Mouse (Mus musculus) MEL (cell line): ENCODE results near the gene Nkg7. TPM values are rescaled to one million over a fixed set of nuclear protein-coding genes. Genes with fewer than 3 reads are reported as not detected.

Experiments used
- polyA plus RNA-seq, 2 experiments: library from polyadenylated mRNA; stranded (reverse) in 1 of 2; unstranded in 1 of 2; fragments of >175 nt in 1 of 2; fragments of >200 nt in 1 of 2; gene quantifications; 2 replicates each; pipeline versions ENCODE4 v1.2.1 to v1.2.4; 2012; ENCODE audit warnings: low replicate concordance in 2 of 2, low read depth in 1 of 2; ENCODE audit not compliant: insufficient read length in 2 of 2, insufficient read depth in 1 of 2, missing spikeins in 1 of 2
- total RNA-seq: library from RNA; depleted of rRNA; stranded (reverse); fragments of 300-350 nt; gene quantifications from 2 replicates; pipeline ENCODE4 v1.2.3, GENCODE M21; 2012; rRNA removed

The Nkg7 gene
- total and polyA plus RNA-seq, 3 experiments: not detected

Other genes starting within 250 kb of the Nkg7 start
- 10.5 and 11.7 TPM in 2 replicates for gene Zfp715, start 123.8 kb upstream of the Nkg7 start, total RNA-seq
- gene Zfp715, start 123.8 kb upstream of the Nkg7 start, polyA plus RNA-seq: 1 to 10 TPM in 1 of 2 experiments, not detected in 1; 8.3 TPM
- 22.6 and 22.7 TPM in 2 replicates for gene Siglecf, start 85.7 kb upstream of the Nkg7 start, total RNA-seq
- 10 to 100 TPM in 1 of 2 experiments, not detected in 1; 26.7 TPM for gene Siglecf, start 85.7 kb upstream of the Nkg7 start, polyA plus RNA-seq
- gene Siglecg, start 28.9 kb upstream of the Nkg7 start, total RNA-seq: not detected in 2 replicates
- not detected for gene Siglecg, start 28.9 kb upstream of the Nkg7 start, polyA plus RNA-seq
- gene Lim2, start 9.4 kb upstream of the Nkg7 start, total RNA-seq: not detected in 2 replicates
- gene Lim2, start 9.4 kb upstream of the Nkg7 start, polyA plus RNA-seq: not detected
- not detected in 2 replicates for gene Cldnd2, start 3.7 kb downstream of the Nkg7 start, total RNA-seq
- gene Cldnd2, start 3.7 kb downstream of the Nkg7 start, polyA plus RNA-seq: not detected
- gene Etfb, start 7.0 kb downstream of the Nkg7 start, total RNA-seq: 174 and 177 TPM in 2 replicates
- 100 to 1,000 TPM in 1 of 2 experiments, not detected in 1; 186 TPM for gene Etfb, start 7.0 kb downstream of the Nkg7 start, polyA plus RNA-seq
- gene Gm45233, start 7.1 kb downstream of the Nkg7 start, total RNA-seq: not detected in 2 replicates
- gene Gm45233, start 7.1 kb downstream of the Nkg7 start, polyA plus RNA-seq: under 1 TPM in 1 of 2 experiments, not detected in 1; 0.42 TPM
- 0.08 and 0.10 TPM in 2 replicates for gene Vsig10l, start 26.1 kb downstream of the Nkg7 start, total RNA-seq
- gene Vsig10l, start 26.1 kb downstream of the Nkg7 start, polyA plus RNA-seq: under 1 TPM in 1 of 2 experiments, not detected in 1; 0.65 TPM
- not detected in 2 replicates for gene Iglon5, start 53.0 kb downstream of the Nkg7 start, total RNA-seq
- gene Iglon5, start 53.0 kb downstream of the Nkg7 start, polyA plus RNA-seq: not detected
- gene 4931406B18Rik, start 68.9 kb downstream of the Nkg7 start, total RNA-seq: not detected in 2 replicates
- gene 4931406B18Rik, start 68.9 kb downstream of the Nkg7 start, polyA plus RNA-seq: not detected
- not detected in 2 replicates for gene Cd33, start 107.4 kb downstream of the Nkg7 start, total RNA-seq
- gene Cd33, start 107.4 kb downstream of the Nkg7 start, polyA plus RNA-seq: not detected
- not detected in 2 replicates for gene Zfp658, start 125.2 kb downstream of the Nkg7 start, total RNA-seq
- gene Zfp658, start 125.2 kb downstream of the Nkg7 start, polyA plus RNA-seq: not detected
- gene Zfp719, start 142.5 kb downstream of the Nkg7 start, total RNA-seq: 3.6 and 5.5 TPM in 2 replicates
- gene Zfp719, start 142.5 kb downstream of the Nkg7 start, polyA plus RNA-seq: 1 to 10 TPM in 1 of 2 experiments, not detected in 1; 1.9 TPM
- 0.10 TPM in 1 of 2 replicates, not detected in the other for gene Zfp819, start 170.1 kb downstream of the Nkg7 start, total RNA-seq
- under 1 TPM in 1 of 2 experiments, not detected in 1; 0.06 TPM for gene Zfp819, start 170.1 kb downstream of the Nkg7 start, polyA plus RNA-seq
- 0.08 and 0.13 TPM in 2 replicates for gene Ceacam18, start 197.6 kb downstream of the Nkg7 start, total RNA-seq
- under 1 TPM in 1 of 2 experiments, not detected in 1; 0.04 TPM for gene Ceacam18, start 197.6 kb downstream of the Nkg7 start, polyA plus RNA-seq
- not detected in 2 replicates for gene Siglece, start 223.1 kb downstream of the Nkg7 start, total RNA-seq
- under 1 TPM in 1 of 2 experiments, not detected in 1; 0.07 TPM for gene Siglece, start 223.1 kb downstream of the Nkg7 start, polyA plus RNA-seq
- gene Ctu1, start 234.9 kb downstream of the Nkg7 start, total RNA-seq: 12.4 and 17.2 TPM in 2 replicates
- 10 to 100 TPM in 1 of 2 experiments, not detected in 1; 15.6 TPM for gene Ctu1, start 234.9 kb downstream of the Nkg7 start, polyA plus RNA-seq